ENCODE assay signal across 9 mouse cellular contexts in the genomic region with DNA sequence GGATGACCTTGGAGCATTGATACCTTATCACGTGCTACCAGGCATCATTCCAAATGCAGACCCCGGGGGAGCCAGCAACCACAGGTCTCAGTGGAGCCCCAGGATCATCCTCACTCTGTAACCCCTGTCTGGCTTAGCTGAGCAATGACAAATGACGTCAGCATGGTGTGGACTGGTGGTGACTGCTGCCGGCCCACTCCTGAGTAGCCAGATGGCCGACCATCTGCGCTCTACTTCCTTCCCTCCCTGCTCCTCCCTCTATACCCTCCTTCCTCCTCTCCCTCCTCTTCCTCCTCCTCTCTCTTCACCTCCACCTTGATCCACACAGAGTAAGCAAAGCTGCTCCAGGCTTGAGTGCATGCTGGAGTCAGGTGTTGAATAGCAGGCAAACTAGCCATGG. TPM values are rescaled to one million over a fixed set of nuclear protein-coding genes. Genes with fewer than 3 reads are reported as not detected.
DNase-seq lines count a peak whose midpoint lies in the region; ATAC-seq lines count a peak whose summit lies in the region.
"Had no signal": no experiment of that assay in that cellular context is flagged by ENCODE, and none has a peak within 500 bp of the region (broad histone marks: within the 10 kb centered on the region; RNA-seq: fewer than 3 reads in every experiment).

No protein-coding gene starts in this region.

- peak; percentile 64; the same call in 1 of the 2 replicates for ATAC-seq in cerebellum, adult (ENCODE audit: insufficient number of reproducible peaks, low FRiP score, low TSS enrichment)

- intact Hi-C loops in left cerebral cortex, postnatal 10 days (cut with DNase I), result no loop called here
- intact Hi-C loops in left cerebral cortex, postnatal 25 days (cut with DNase I), result no loop called here

- peak; percentile 69 to 70 for DNase-seq in left cerebral cortex, adult 18-20 months (ENCODE audit: low spot score in 2 of 2)
- DNase-seq in left cerebral cortex, postnatal 10 days (ENCODE audit: extremely low spot score in 1 of 2, low spot score in 2 of 2), result no peak
- DNase-seq in cerebellum, postnatal 10 days, result peak; percentile 88 to 91
- DNase-seq in left cerebral cortex, postnatal 25 days (ENCODE audit: low spot score in 2 of 2), result peak; percentile 40 to 82
- no peak for DNase-seq in spleen, postnatal 4 days (ENCODE audit: low spot score in 2 of 2)
- DNase-seq in thymus, postnatal 25 days, result no peak
- DNase-seq in MN1 (ENCODE audit: low spot score), result no peak
- DNase-seq: kidney, adult 9 months had no signal

RNA-seq across cellular contexts. Expression of gene Ncor2, which starts 43.7 kb away (rescaled TPM):
- 100 to 1,000 TPM; 177 to 208 TPM for total RNA-seq in left cerebral cortex, adult 18-20 months (2021)
- total RNA-seq in left cerebral cortex, postnatal 10 days (2021), result 100 to 1,000 TPM; 131 to 146 TPM
- 100 to 1,000 TPM; 183 to 200 TPM for total RNA-seq in left cerebral cortex, postnatal 25 days (2021)

Comparison
In these comparisons a context has a peak if more than half of its experiments do, and no peak if none do; other contexts are left out.
1. DNase-seq: peak in left cerebral cortex, adult 18-20 months (2 of 2), cerebellum, postnatal 10 days (2 of 2) and left cerebral cortex, postnatal 25 days (2 of 2); none in left cerebral cortex, postnatal 10 days (0 of 2), spleen, postnatal 4 days (0 of 2), thymus, postnatal 25 days (single experiment) and MN1 (single experiment).